In genomic region chr11:59893153-59893788, GRCm38 (mm10) we compare ENCODE assay signal across 20 mouse cellular contexts. TPM values are rescaled to one million over a fixed set of nuclear protein-coding genes. Genes with fewer than 3 reads are reported as not detected.
DNase-seq lines count a peak whose midpoint lies in the region; ATAC-seq and TF ChIP-seq lines count a peak whose summit lies in the region.
"Had no signal": no experiment of that assay in that cellular context is flagged by ENCODE, and none has a peak within 500 bp of the region (broad histone marks: within the 10 kb centered on the region; RNA-seq: fewer than 3 reads in every experiment).

No protein-coding gene starts in this region.

- peaks cover 4% of the 10 kb centered on the region; the same call in 1 of the 2 replicates for H3K9me3 ChIP-seq in ES-Bruce4 (replicated peaks; ENCODE audit: control insufficient read depth, insufficient read depth, low read length, poor library complexity, severe bottlenecking)
- H3K9me3 ChIP-seq: heart, embryonic 12.5 days; hindbrain, embryonic 10.5 days; limb, embryonic 13.5 days; lung, embryonic 15.5 days; midbrain, embryonic 12.5 days; stomach, embryonic 15.5 days had no signal

- peak; percentile 54; the same call in 1 of the 2 replicates for TF ChIP-seq EP300 in ES-Bruce4 (IDR thresholded peaks at IDR 0.05; ENCODE audit: insufficient read depth, low read depth, low read length)

- DNase-seq in lung, postnatal 10 days, result peak; percentile 39
- no peak for DNase-seq in lung, postnatal 25 days (ENCODE audit: low spot score)
- peak; percentile 26 for DNase-seq in thymus, postnatal 25 days
- DNase-seq in cerebellum, postnatal 36 days, result no peak
- no peak for DNase-seq in gastrocnemius, adult 8-10 months (ENCODE audit: low spot score in 2 of 2)
- DNase-seq: cerebellum, adult 11-12 months; gastrocnemius, postnatal 25 days; kidney, adult 18-20 months; right cerebral cortex, postnatal 4 days had no signal

- ATAC-seq in granulocyte monocyte progenitor cell, adult 5-6 weeks (replicated peaks; ENCODE audit: poor library complexity, severe bottlenecking), result peak; percentile 76
- ATAC-seq: forebrain, embryonic 14.5 days had no signal

- H3K27ac ChIP-seq in ES-Bruce4 (ENCODE audit: insufficient read depth, low read length), result peak overlapping the region; percentile 92
- H3K27ac ChIP-seq: hindbrain, embryonic 10.5 days; left cerebral cortex, adult 2 months; limb, embryonic 13.5 days; lung, embryonic 15.5 days; midbrain, embryonic 12.5 days; stomach, embryonic 15.5 days had no signal

- H3K9ac ChIP-seq in ES-Bruce4 (ENCODE audit: low read depth, poor library complexity, severe bottlenecking), result no peak overlapping the region
- H3K9ac ChIP-seq: heart, embryonic 12.5 days; limb, embryonic 13.5 days; lung, embryonic 15.5 days; midbrain, embryonic 12.5 days; stomach, embryonic 15.5 days had no signal

- H3K27me3 ChIP-seq in ES-Bruce4 (ENCODE audit: control insufficient read depth, insufficient read depth, low read length, poor library complexity, severe bottlenecking), result no peaks in the 10 kb centered on the region
- H3K27me3 ChIP-seq: heart, embryonic 12.5 days; limb, embryonic 13.5 days; lung, embryonic 15.5 days; midbrain, embryonic 12.5 days; stomach, embryonic 15.5 days had no signal

- TF ChIP-seq CTCF in ES-Bruce4 (IDR thresholded peaks at IDR 0.05; ENCODE audit: low read depth, low read length), result no peak

- no peaks in the 10 kb centered on the region for H3K36me3 ChIP-seq in ES-Bruce4 (ENCODE audit: control insufficient read depth, insufficient read depth, low read length, poor library complexity, severe bottlenecking)
- H3K36me3 ChIP-seq: heart, embryonic 12.5 days; hindbrain, embryonic 10.5 days; limb, embryonic 13.5 days; lung, embryonic 15.5 days; midbrain, embryonic 12.5 days; stomach, embryonic 15.5 days had no signal

- H3K4me1 ChIP-seq in ES-Bruce4 (ENCODE audit: control insufficient read depth, insufficient read depth, low read length), result peaks cover 6% of the 10 kb centered on the region
- H3K4me1 ChIP-seq: midbrain, embryonic 12.5 days had no signal

- TF ChIP-seq POLR2A in ES-Bruce4 (IDR thresholded peaks at IDR 0.05; ENCODE audit: insufficient read depth, low read length), result no peak

- H3K4me3 ChIP-seq in ES-Bruce4 (ENCODE audit: low read depth, low read length), result no peak overlapping the region
- H3K4me3 ChIP-seq: heart, embryonic 12.5 days; hindbrain, embryonic 10.5 days; left cerebral cortex, adult 2 months; limb, embryonic 13.5 days; lung, embryonic 15.5 days; midbrain, embryonic 12.5 days; myocyte; stomach, embryonic 15.5 days had no signal

RNA-seq across cellular contexts. Expression of gene Cops3, which starts 53.6 kb away (rescaled TPM):
- 121 and 131 TPM in 2 replicates for polyA plus RNA-seq in ES-Bruce4 (2011; ENCODE audit: insufficient read depth, insufficient read length, low read depth, missing spikeins)
- total RNA-seq in granulocyte monocyte progenitor cell, adult 5-6 weeks (2014; fragmentation: Nextera tagmentation), result 141 and 166 TPM in 2 replicates
- 200 and 225 TPM in 2 replicates for total RNA-seq in granulocyte monocyte progenitor cell, adult 5-6 weeks (2017)
- total RNA-seq in gastrocnemius, adult 8-10 months (2022), result 10 to 100 TPM; 77.3 to 93.6 (median 89.8) TPM

RNA-seq across cellular contexts. Expression of gene Nt5m, which starts 54.0 kb away (rescaled TPM):
- polyA plus RNA-seq in ES-Bruce4 (2011; ENCODE audit: insufficient read depth, insufficient read length, low read depth, missing spikeins), result 3.7 and 4.2 TPM in 2 replicates
- total RNA-seq in granulocyte monocyte progenitor cell, adult 5-6 weeks (2014; fragmentation: Nextera tagmentation), result 17.1 and 19.5 TPM in 2 replicates
- 9.6 and 10.9 TPM in 2 replicates for total RNA-seq in granulocyte monocyte progenitor cell, adult 5-6 weeks (2017)
- total RNA-seq in gastrocnemius, adult 8-10 months (2022), result 10 to 100 TPM; 17.3 to 19.7 (median 18.6) TPM

RNA-seq across cellular contexts. Expression of gene Med9, which starts 54.7 kb away (rescaled TPM):
- polyA plus RNA-seq in ES-Bruce4 (2011; ENCODE audit: insufficient read depth, insufficient read length, low read depth, missing spikeins), result 19.8 and 19.9 TPM in 2 replicates
- total RNA-seq in granulocyte monocyte progenitor cell, adult 5-6 weeks (2014; fragmentation: Nextera tagmentation), result 19.1 and 20.8 TPM in 2 replicates
- 18.6 and 28.3 TPM in 2 replicates for total RNA-seq in granulocyte monocyte progenitor cell, adult 5-6 weeks (2017)
- total RNA-seq in gastrocnemius, adult 8-10 months (2022), result 10 to 100 TPM; 20.2 to 24.2 (median 21.3) TPM

Comparison
In these comparisons a context has a peak if more than half of its experiments do, and no peak if none do; other contexts are left out.
1. DNase-seq: peak in lung, postnatal 10 days (single experiment) and thymus, postnatal 25 days (single experiment); none in lung, postnatal 25 days (single experiment), cerebellum, postnatal 36 days (0 of 2) and gastrocnemius, adult 8-10 months (0 of 2).